In the genomic region with DNA sequence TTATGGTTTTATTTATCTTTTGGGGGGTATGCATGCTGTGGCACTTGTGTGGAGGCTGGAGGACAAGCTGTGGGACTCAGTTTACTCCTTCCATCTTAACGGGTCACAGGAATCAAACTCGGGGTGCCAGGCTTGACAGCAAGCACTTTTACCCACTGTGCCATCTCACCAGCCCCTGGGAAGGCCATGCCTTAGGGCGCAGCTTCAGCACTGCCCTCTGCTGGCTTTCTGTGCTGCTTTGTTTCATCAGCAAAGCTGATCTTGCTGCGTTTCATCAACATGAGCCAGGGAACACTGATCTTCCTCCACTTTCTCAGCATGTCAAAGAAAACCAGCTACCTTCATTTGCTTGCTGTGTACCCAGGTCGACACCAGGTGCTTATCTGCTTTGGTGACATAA, we compare ENCODE assay signal across 9 mouse cellular contexts.
DNase-seq lines count a peak whose midpoint lies in the region; ATAC-seq and TF ChIP-seq lines count a peak whose summit lies in the region.
"Had no signal": no experiment of that assay in that cellular context is flagged by ENCODE, and none has a peak within 500 bp of the region (broad histone marks: within the 10 kb centered on the region; RNA-seq: fewer than 3 reads in every experiment).

No protein-coding gene starts in this region.

- no peaks in the 10 kb centered on the region for H3K9me3 ChIP-seq in heart, embryonic 12.5 days (replicated peaks)
- H3K9me3 ChIP-seq: limb, embryonic 12.5 days had no signal

- no peaks in the 10 kb centered on the region for H3K79me3 ChIP-seq in C2C12 (ENCODE audit: low read depth)

- no peak overlapping the region for H3K4me3 ChIP-seq in heart, embryonic 12.5 days
- no peak overlapping the region for H3K4me3 ChIP-seq in C2C12 (ENCODE audit: insufficient read depth, poor library complexity, severe bottlenecking)
- H3K4me3 ChIP-seq: limb, embryonic 12.5 days had no signal

- 19% methylated on average over 5 of the region's 5 CpGs for WGBS in heart, embryonic 12.5 days

- no peak overlapping the region for H3K9ac ChIP-seq in heart, embryonic 12.5 days
- H3K9ac ChIP-seq: limb, embryonic 12.5 days had no signal

- H3K36me3 ChIP-seq in heart, embryonic 12.5 days: no peaks in the 10 kb centered on the region
- H3K36me3 ChIP-seq in C2C12 (ENCODE audit: control insufficient read depth, insufficient read depth): no peaks in the 10 kb centered on the region
- H3K36me3 ChIP-seq: limb, embryonic 12.5 days had no signal

- no peak overlapping the region for H3K4me2 ChIP-seq in heart, embryonic 12.5 days
- H3K4me2 ChIP-seq: limb, embryonic 12.5 days had no signal

- H3K27me3 ChIP-seq in heart, embryonic 12.5 days (replicated peaks): peaks cover 8% of the 10 kb centered on the region; the same call in 1 of the 2 replicates
- no peaks in the 10 kb centered on the region for H3K27me3 ChIP-seq in C2C12 (ENCODE audit: control insufficient read depth, insufficient read depth, insufficient read length)

- TF ChIP-seq CTCF in C2C12 (IDR thresholded peaks at IDR 0.05; ENCODE audit: control insufficient read depth, insufficient read depth, insufficient read length): peak; percentile 52

- H3K4me1 ChIP-seq in heart, embryonic 12.5 days (replicated peaks): no peaks in the 10 kb centered on the region
- H3K4me1 ChIP-seq: limb, embryonic 12.5 days had no signal

- no peak for ATAC-seq in heart, embryonic 12.5 days (ENCODE audit: insufficient number of reproducible peaks, low FRiP score)
- 0 out of 2 replicates have a peak, but pooled peaks have one; percentile 33 for ATAC-seq in megakaryocyte, adult 5-6 weeks (ENCODE audit: poor library complexity, severe bottlenecking)

- H3K27ac ChIP-seq in heart, embryonic 12.5 days (ENCODE audit: poor library complexity, severe bottlenecking): no peak overlapping the region
- H3K27ac ChIP-seq: limb, embryonic 12.5 days had no signal

- H3K79me2 ChIP-seq in C2C12 (ENCODE audit: control insufficient read depth, insufficient read depth): no peaks in the 10 kb centered on the region

- H3ac ChIP-seq in C2C12 (ENCODE audit: control insufficient read depth, insufficient read length, low read depth): no peak overlapping the region

- peak; percentile 87 for DNase-seq in heart, adult 11 months
- peak; percentile 72 to 79 for DNase-seq in adrenal gland, postnatal 36 days
- peak; percentile 2 to 72 for DNase-seq in frontal cortex, adult 2 months (ENCODE audit: extremely low spot score in 1 of 2, low spot score in 1 of 2)
- peak; percentile 7 to 33 for DNase-seq in layer of hippocampus, adult 8-10 months (ENCODE audit: low spot score in 2 of 2)
- DNase-seq in thymus, adult 18-20 months: peak; percentile 34 to 45

TF ChIP-seq in C2C12, 6 proteins besides CTCF, POLR2A, EP300 and RAD21:
- no peak for TF ChIP-seq CEBPB (IDR thresholded peaks at IDR 0.05; ENCODE audit: low read depth)
- TF ChIP-seq MYOD1 (IDR thresholded peaks at IDR 0.05; ENCODE audit: control insufficient read depth, insufficient read length, low read depth): no peak
- no peak for TF ChIP-seq MAX (IDR thresholded peaks at IDR 0.05)
- TF ChIP-seq MYOG (IDR thresholded peaks at IDR 0.05; ENCODE audit: control insufficient read depth, extremely low read depth, insufficient read length): no peak
- TF ChIP-seq USF1 (IDR thresholded peaks at IDR 0.05; ENCODE audit: low read depth): no peak
- TF ChIP-seq FOSL1 (IDR thresholded peaks at IDR 0.05; ENCODE audit: insufficient read depth, low read length, poor library complexity, severe bottlenecking): no peak

Comparison
In these comparisons a context has a peak if more than half of its experiments do, and no peak if none do; other contexts are left out.
1. DNase-seq: peak in every context shown above with its lines; median percentile 87 in heart, adult 11 months; 76 in adrenal gland, postnatal 36 days; 40 in thymus, adult 18-20 months; 37 in frontal cortex, adult 2 months; 20 in layer of hippocampus, adult 8-10 months.